Mouse (Mus musculus) thymus, postnatal 14 days (tissue): ENCODE results near the gene Bglap2.
"Not testable (repeated sequence)": the region's sequence is repeated elsewhere in the genome, so short reads cannot be mapped to it uniquely, and the experiment has no call there.

Experiments used
- DNase-seq: peaks from one replicate; pipeline ENCODE4 v3.0.0; 2021

Gene Bglap2

DNA sequence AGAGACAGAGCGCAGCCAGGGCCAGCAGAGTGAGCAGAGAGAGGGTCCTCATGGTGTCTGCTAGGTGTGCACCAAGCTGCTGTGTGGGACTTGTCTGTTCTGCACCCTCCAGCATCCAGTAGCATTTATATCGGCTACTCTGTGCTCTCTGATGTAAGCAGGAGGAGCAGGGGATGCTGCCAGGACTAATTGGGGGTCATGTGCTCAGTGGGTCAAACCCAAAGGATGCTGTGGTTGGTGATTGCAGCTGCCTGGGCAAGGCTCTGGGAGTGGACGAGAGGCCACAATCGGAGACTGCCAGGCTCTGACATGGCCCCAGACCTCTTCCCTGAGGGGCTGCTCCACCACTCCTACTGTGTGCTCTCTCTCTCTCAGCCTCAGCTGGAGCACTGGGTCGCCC, at the start of gene Bglap2:
Gene Bglap2, minus strand, starts transcription at position 101 of the 400 bp plus-strand sequence.
- not testable (repeated sequence) for DNase-seq

DNA sequence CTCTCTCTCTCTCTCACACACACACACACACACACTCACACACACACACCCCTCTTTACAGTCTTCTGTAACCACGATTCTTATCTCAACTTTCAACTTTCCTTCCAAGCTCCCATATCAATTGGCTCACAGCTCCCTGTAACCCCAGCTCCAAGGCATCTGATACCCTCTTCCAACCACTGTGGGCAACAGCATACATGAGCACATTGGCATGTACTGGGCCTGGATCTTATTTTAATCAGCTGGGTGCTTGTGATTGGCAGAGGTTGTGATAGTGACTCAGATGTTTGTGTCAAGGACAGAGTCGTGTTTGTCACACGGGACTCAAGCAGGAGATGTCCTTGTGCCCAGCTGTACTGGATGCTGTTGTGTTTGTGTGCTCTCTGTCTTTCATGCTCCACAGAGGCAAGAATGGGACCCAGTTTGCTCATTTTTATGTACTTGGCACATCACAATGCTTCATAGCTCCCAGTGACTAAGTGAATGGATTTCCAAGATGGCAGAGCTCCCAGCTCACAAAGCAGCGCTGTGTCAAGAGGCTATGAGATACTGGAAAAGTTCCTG, 48.9 kb upstream of the Bglap2 start:
- DNase-seq = no peak

DNA sequence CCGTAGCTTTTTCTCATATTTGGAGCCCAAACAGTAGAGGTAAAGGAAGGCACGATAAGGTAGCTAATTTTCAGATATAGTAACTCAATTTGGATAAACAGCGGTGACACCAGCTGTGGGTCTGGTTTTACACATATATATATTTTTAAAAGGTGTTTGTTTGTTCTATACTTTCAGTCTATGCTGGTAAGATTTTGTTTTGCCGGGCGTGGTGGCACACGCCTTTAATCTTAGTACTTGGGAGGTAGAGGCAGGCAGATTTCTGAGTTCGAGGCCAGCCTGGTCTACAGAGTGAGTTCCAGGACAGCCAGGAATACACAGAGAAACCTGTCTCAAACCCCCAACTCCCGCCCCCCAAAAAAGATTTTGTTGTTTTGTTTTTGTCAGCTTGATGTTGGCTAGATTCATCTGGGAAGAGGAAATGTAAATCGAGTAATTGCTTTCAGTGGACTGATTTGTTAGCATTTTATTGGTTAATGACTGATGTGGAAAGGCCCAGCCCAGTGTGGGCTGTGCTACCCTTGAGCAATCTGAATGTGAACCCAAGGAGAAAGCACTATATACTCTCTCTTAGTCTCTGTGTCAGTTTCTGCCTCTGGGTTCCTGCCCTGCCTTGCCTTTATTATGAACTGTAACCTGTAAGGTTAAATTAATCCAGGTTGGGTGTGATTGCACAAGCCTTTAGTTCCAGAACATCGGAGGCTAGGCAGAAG, 47.4 kb upstream of the Bglap2 start:
- DNase-seq = no peak

DNA sequence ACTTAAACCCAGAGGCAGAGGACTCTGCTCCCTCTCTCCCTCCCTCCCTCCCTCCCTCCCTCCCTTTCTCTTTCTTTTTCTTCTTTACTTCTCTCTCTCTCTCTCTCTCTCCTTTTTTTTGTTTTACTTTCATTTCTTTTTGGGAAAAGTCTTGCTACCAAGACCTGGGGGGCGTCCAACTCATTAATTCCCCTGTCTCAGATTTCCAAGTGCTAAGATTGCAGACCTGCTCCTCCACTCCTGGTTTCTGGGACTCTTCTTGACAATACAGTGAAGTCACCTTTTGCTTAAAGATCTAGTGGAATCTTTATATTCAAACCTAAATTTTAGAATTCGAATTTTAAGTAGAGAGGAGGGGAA, 46.8 kb upstream of the Bglap2 start:
- no peak for DNase-seq

GRCm38 (mm10) chr3:88424605-88425329, 46.3 kb upstream of the Bglap2 start, which contains the start of gene Slc25a44:
Gene Slc25a44 (minus strand): TSS chr3:88425139.
- peak; percentile 93 for DNase-seq

DNA sequence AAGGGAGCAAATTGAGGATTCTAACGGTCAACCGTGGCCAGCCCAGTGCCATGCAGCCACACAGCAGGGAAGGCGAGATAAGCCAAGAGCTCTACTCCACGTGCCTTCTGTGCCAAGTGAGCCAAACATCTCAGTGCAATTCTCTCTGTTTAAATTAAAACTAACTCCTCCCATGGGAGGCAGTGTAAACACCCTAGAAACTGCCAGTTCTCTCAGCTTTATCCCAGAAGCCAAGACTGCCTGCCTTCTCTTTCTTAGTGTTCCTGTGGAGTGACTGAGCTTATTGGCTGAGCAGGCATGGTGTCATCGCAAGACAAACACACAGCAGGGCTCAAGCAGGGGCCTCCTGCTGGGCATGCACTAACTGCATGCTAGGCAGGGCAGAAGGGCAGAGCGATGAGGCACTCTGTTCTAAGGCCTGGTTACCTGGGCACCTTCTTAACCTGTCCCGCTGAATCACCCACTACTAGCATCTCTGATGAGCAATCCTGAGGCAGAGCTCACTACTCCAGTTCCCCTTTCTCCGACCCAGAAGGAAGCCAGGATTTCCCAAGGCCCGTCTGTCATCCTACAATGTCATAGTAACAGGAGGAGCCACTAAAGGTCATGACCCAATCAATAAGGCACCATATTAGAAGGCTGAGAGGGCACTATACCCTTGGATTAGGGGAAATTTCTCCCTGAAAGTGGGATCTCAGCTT, 43.7 kb upstream of the Bglap2 start:
- no peak for DNase-seq

DNA sequence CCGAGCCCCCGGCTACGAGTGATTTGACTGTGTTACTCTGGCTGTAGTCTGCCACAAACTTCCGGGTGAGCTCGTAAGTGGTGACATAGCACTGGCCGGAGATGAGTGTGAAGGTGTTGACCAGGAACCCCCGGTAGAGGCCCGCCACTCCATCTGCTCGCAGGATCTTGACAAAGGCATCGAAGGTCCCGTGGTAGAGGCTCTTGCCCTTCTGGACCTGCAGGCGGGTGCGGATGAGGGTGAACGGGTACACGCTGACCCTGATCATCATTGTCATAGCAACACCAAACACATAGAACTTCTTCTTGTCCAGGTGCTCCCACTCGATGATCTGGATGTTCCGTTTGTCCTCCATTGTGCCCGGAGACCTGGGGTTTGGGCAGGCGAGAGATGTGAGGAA, 42.3 kb upstream of the Bglap2 start:
- DNase-seq = no peak

DNA sequence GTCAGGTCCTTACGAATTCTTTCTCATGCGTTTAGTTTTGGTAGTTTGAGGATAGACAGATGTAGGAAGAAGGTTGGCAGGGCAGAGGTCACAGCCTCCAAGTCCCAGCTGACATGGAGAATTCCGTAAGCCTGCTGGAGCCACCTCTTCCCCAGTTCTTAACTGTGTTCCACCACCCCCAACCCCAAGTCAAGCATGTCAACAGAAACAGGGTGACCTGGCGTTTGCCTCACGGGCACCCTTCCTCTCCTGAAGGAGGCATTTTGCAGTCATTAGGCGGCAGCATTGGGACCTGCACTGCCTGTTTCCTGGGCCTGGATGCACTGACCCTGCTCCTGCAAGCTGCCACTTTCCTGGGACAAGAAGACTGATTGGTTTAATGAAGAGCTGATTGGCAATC, 39.5 kb upstream of the Bglap2 start:
- DNase-seq = no peak

GRCm38 (mm10) chr3:88415668-88416067, 37.2 kb upstream of the Bglap2 start:
- no peak for DNase-seq

- no peak for DNase-seq
Observed at GRCm38 (mm10) chr3:88412636-88413035, 34.1 kb upstream of the Bglap2 start.

DNA sequence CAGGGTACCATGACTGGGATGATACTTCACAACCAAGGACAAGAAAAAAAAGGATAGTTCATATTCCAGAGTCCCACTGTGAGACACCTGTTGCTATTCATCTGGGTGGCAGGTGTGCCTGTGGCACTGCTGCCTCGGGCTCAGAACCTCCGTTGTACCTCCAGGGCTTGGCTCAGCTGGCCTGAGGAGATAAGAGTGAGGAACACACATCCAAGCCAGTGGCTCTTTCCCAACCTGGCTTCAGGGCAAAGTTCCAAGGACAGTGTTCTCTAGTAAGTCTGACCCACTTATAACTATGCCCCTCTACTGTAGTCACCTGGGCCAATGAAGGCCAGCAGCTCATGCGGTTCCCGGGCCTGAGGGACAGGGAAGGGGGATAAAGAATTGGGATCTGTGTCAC, 33.2 kb upstream of the Bglap2 start:
- DNase-seq = no peak

DNA sequence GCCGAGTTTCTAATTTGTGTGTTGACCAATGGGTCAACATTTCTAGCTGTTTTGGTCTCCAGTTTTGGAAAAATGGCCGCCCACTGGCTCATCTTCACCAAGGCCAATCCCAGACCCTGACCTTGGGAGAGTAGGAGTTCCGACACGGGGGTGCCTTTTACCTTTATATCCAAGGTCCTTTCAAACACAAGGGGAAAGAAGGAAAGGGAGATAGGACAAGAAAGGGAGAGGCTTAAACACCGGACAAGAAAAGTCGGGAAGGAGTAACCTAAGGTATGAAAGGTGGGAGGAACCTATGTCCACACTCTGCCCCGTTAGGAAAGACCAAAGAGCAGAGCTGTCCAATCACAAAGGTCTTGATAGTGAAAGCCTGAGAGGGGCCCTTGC, 32.1 kb upstream of the Bglap2 start:
- DNase-seq = peak; percentile 23

GRCm38 (mm10) chr3:88409741-88410644, 31.5 kb upstream of the Bglap2 start, which contains the start of gene Pmf1:
Gene Pmf1 (minus strand): TSS chr3:88410331.
- DNase-seq = peak; percentile 93

- no peak for DNase-seq
Observed at GRCm38 (mm10) chr3:88408953-88409352, 30.5 kb upstream of the Bglap2 start.

- no peak for DNase-seq
Observed at GRCm38 (mm10) chr3:88407529-88407928, 29.0 kb upstream of the Bglap2 start.

GRCm38 (mm10) chr3:88407090-88407489, 28.6 kb upstream of the Bglap2 start:
- DNase-seq = peak; percentile 72

DNA sequence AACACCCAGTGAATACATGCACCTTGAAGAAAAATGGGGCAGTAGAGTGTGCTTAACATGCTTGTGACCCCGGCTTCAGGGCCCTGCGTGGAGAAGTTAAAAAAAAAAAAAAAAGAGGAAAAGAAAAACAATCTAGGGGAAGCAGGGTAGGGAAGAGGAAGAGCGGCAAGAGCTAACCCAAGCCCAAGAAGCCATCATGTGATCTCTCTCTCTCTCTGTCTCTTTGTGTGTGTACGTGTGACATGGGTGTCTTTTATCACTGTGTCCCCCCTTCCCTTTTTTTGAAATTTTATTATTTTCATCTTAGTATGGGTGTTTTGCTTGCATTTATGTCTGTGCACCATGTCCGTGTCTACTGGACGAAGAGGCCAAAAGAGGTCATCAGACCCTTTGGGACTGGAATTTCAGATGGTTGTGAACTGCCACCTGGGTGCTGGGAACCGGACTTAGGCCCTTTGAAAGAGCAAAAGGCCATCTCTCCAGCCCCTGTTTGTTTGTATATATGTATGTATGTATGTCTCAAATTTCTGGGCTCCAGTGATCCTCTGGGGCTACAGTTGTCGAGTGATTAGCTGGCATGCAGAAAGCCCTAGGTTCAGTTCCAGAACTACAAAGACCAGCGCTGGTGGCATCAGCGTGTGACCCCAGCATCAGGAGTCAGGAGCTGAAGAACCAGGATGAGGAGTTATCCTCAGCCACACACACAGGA, 25.2 kb upstream of the Bglap2 start:
- DNase-seq = no peak

DNA sequence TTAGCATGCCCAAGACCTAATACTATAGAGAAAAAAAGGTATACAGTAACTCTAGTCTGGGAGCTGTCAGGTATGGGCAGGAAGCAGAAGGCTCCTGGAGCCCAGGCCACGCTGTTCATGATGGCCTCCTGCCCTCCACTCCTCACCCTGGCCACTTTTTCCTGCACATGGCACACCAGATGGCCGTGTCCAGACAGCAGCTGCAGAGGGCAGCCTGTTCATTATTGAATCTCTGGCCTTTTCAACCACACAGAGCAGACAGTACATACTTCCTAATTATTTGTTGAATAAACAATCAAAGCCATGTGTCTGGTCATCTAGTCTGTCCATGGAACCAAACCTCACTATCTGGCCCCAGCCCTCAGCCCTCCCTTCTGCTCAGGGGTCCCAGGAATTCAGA, 20.2 kb upstream of the Bglap2 start:
- DNase-seq = no peak

GRCm38 (mm10) chr3:88395742-88396141, 17.2 kb upstream of the Bglap2 start:
- DNase-seq = no peak

GRCm38 (mm10) chr3:88395288-88395687, 16.8 kb upstream of the Bglap2 start:
- DNase-seq = no peak

DNA sequence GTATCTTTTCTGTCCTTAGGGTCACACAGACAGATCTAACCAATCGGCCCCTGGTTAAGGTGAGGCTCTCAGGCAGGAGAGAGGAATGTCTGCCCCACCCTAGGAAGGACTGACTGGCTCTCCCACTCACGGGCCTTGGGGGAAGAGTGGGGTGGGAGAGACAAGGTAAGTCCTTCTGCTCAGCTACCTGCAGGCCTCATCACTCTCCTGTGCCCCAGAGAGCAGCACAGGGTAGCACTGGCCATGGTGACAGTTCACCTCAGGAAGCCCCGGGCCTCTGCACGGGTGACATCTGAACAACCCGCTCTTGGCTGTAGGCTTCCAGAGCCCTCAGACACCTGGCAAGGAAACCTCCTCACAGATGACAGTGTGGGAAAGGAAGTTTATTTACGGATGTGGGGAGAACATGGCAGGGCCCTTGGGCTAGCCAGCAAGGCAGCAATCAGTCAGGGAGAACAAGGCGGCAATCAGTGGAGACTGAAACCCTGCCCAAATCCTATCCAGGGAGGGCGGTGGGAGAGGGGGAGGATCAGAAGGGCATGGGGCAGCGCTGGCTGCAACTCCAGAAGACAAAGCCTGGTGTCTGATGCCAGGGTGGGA, 15.4 kb upstream of the Bglap2 start:
- no peak for DNase-seq
